Mouse (Mus musculus) lung, embryonic 16.5 days (tissue): Measurements from ENCODE around the gene Ndufv1. TPM values are rescaled to one million over a fixed set of nuclear protein-coding genes. Genes with fewer than 3 reads are reported as not detected.

Experiments
- ATAC-seq: fragments of 200-750 bp; cut with Nextera tagmentation; 2 replicates; pipeline ENCODE4 v1.8.0; 2017; ENCODE audit warnings: low read depth, mild to moderate bottlenecking, moderate library complexity
- H3K27ac ChIP-seq: fragments of 300-500 bp; sonication (generic); 2 replicates; pipeline ENCODE4 v1.5.1; 2014; ENCODE audit warnings: mild to moderate bottlenecking, control low read depth, low read length
- H3K27me3 ChIP-seq: fragments of 300-500 bp; sonication (generic); 2 replicates; pipeline ENCODE4 v1.6.1; 2014; ENCODE audit warnings: low read depth, low read length, mixed read lengths; ENCODE audit not compliant: control insufficient read depth, insufficient read depth
- H3K36me3 ChIP-seq: fragments of 300-500 bp; sonication (generic); 2 replicates; pipeline ENCODE4 v1.6.1; 2014; ENCODE audit warnings: low read length; ENCODE audit not compliant: control insufficient read depth, insufficient read depth
- H3K4me1 ChIP-seq: fragments of 300-500 bp; sonication (generic); replicated peaks from 2 replicates; pipeline ENCODE4 v1.6.1; 2014; ENCODE audit warnings: low read length, mixed read lengths; ENCODE audit not compliant: control insufficient read depth, insufficient read depth
- H3K4me2 ChIP-seq: fragments of 300-500 bp; sonication (generic); 2 replicates; pipeline ENCODE4 v1.6.1; 2014; ENCODE audit warnings: low read depth, low read length, control low read depth
- H3K4me3 ChIP-seq: fragments of 300-500 bp; sonication (generic); 2 replicates; pipeline ENCODE4 v1.5.1; 2014; ENCODE audit warnings: mild to moderate bottlenecking, low read length, control low read depth
- H3K9ac ChIP-seq: fragments of 300-500 bp; sonication (generic); 2 replicates; pipeline ENCODE4 v1.6.1; 2014; ENCODE audit warnings: low read length, control low read depth
- H3K9me3 ChIP-seq: fragments of 300-500 bp; sonication (generic); 2 replicates; pipeline ENCODE4 v1.6.1; 2016; ENCODE audit warnings: low read length; ENCODE audit not compliant: control insufficient read depth
- WGBS: fragments of 180-500 bp; shearing (Covaris S2); extraction: QIAGEN DNeasy Blood & Tissue Kit; methylation state at CpG from one replicate; pipeline ENCODE4 v1.1.7; 2014; 5-methylcytosine and 5-hydroxymethylcytosine counted together
- polyA plus RNA-seq: library from polyadenylated mRNA; unstranded; fragments of >200 nt; fragmentation: Nextera tagmentation; extraction: Ambion mirVana; gene quantifications from 2 replicates; pipeline ENCODE4 v1.2.1, GENCODE M21; 2015

The Ndufv1 gene
- polyA plus RNA-seq, 1 experiment from 2014 or later = 177 TPM

- Histone ChIP-seq H3K27ac (no peak overlapping the region), H3K27me3 (no peaks in the 10 kb centered on the region), H3K9me3 (no peaks in the 10 kb centered on the region), H3K36me3 (no peaks in the 10 kb centered on the region), H3K4me2 (no peak overlapping the region), H3K4me1 (no peaks in the 10 kb centered on the region), H3K4me3 (no peak overlapping the region), H3K9ac (no peak overlapping the region)
- 58% methylated on average over 5 of the region's 5 CpGs for WGBS
- peak; percentile 72 for ATAC-seq
These were observed 52.4 kb downstream of the Ndufv1 start for GRCm38 (mm10) chr19:3960211-3960610.

- H3K27ac ChIP-seq = no peak overlapping the region
- no peaks in the 10 kb centered on the region for H3K9me3 ChIP-seq
- no peaks in the 10 kb centered on the region for H3K27me3 ChIP-seq
- no peak overlapping the region for H3K4me3 ChIP-seq
- H3K4me1 ChIP-seq = no peaks in the 10 kb centered on the region
- no peaks in the 10 kb centered on the region for H3K36me3 ChIP-seq
- H3K4me2 ChIP-seq = no peak overlapping the region
- no peak overlapping the region for H3K9ac ChIP-seq
- no peak for ATAC-seq
These were observed 53.6 kb downstream of the Ndufv1 start for GRCm38 (mm10) chr19:3959030-3959429.

GRCm38 (mm10) chr19:3958470-3958869, 54.1 kb downstream of the Ndufv1 start, which contains the start of gene Aldh3b3:
Aldh3b3 (plus strand) TSS chr19:3958645.
- Histone ChIP-seq H3K9me3 (no peaks in the 10 kb centered on the region), H3K9ac (no peak within 1 kb of the TSS), H3K4me3 (no peak within 1 kb of the TSS), H3K4me1 (no peaks in the 10 kb centered on the region), H3K27me3 (no peaks in the 10 kb centered on the region), H3K36me3 (no peaks in the 10 kb centered on the region), H3K4me2 (no peak within 1 kb of the TSS), H3K27ac (no peak within 1 kb of the TSS)
- no peak for ATAC-seq
- 53% methylated on average over 4 of the region's 4 CpGs for WGBS

Other genes with a start within 250 kb of the Ndufv1 start
- 28.1 and 29.5 TPM in 2 replicates for gene Kmt5b, start 245.4 kb downstream of the Ndufv1 start, polyA plus RNA-seq
- 56.8 and 60.0 TPM in 2 replicates for gene Chka, start 161.0 kb downstream of the Ndufv1 start, polyA plus RNA-seq
- gene Tcirg1, start 105.7 kb downstream of the Ndufv1 start, polyA plus RNA-seq = 56.8 and 60.5 TPM in 2 replicates
- gene Ndufs8, start 100.0 kb downstream of the Ndufv1 start, polyA plus RNA-seq = 285 and 290 TPM in 2 replicates
- 5.4 and 5.9 TPM in 2 replicates for gene Aldh3b1, start 83.0 kb downstream of the Ndufv1 start, polyA plus RNA-seq
- 21.7 and 21.9 TPM in 2 replicates for gene Unc93b1, start 77.6 kb downstream of the Ndufv1 start, polyA plus RNA-seq
- gene Aldh3b3, start 54.2 kb downstream of the Ndufv1 start, polyA plus RNA-seq = 0.18 and 0.24 TPM in 2 replicates
- gene Aldh3b2, start 40.5 kb downstream of the Ndufv1 start, polyA plus RNA-seq = 1.8 and 2.0 TPM in 2 replicates
- 11.9 and 13.3 TPM in 2 replicates for gene Acy3, start 26.2 kb downstream of the Ndufv1 start, polyA plus RNA-seq
- gene Tbx10, start 20.1 kb downstream of the Ndufv1 start, polyA plus RNA-seq = 0.11 TPM in 1 of 2 replicates, not detected in the other
- 21.8 and 22.0 TPM in 2 replicates for gene Nudt8, start 12.2 kb downstream of the Ndufv1 start, polyA plus RNA-seq
- gene Gm49405, start 12.2 kb downstream of the Ndufv1 start, polyA plus RNA-seq = 2.4 and 2.5 TPM in 2 replicates
- gene Doc2g, start 9.5 kb downstream of the Ndufv1 start, polyA plus RNA-seq = 3.8 and 3.9 TPM in 2 replicates
- 432 and 433 TPM in 2 replicates for gene Gstp1, start 25.2 kb upstream of the Ndufv1 start, polyA plus RNA-seq
- gene Gstp2, start 33.2 kb upstream of the Ndufv1 start, polyA plus RNA-seq = 3.5 and 5.0 TPM in 2 replicates
- gene Gstp3, start 46.8 kb upstream of the Ndufv1 start, polyA plus RNA-seq = 0.85 and 1.9 TPM in 2 replicates
- not detected in 2 replicates for gene Cabp2, start 68.8 kb upstream of the Ndufv1 start, polyA plus RNA-seq
- gene Cdk2ap2, start 84.4 kb upstream of the Ndufv1 start, polyA plus RNA-seq = 111 and 128 TPM in 2 replicates
- 12.6 and 14.4 TPM in 2 replicates for gene Pitpnm1, start 87.2 kb upstream of the Ndufv1 start, polyA plus RNA-seq
- 102 TPM in 2 replicates for gene Aip, start 113.1 kb upstream of the Ndufv1 start, polyA plus RNA-seq
- gene Gpr152, start 127.0 kb upstream of the Ndufv1 start, polyA plus RNA-seq = not detected in 2 replicates
- gene Cabp4, start 131.2 kb upstream of the Ndufv1 start, polyA plus RNA-seq = 0.16 TPM in 1 of 2 replicates, not detected in the other
- 174 and 184 TPM in 2 replicates for gene Coro1b, start 135.8 kb upstream of the Ndufv1 start, polyA plus RNA-seq
- 4.6 and 14.2 TPM in 2 replicates for gene Ptprcap, start 140.8 kb upstream of the Ndufv1 start, polyA plus RNA-seq
- gene Rps6kb2, start 150.5 kb upstream of the Ndufv1 start, polyA plus RNA-seq = 51.6 and 52.7 TPM in 2 replicates
- 2.5 and 3.2 TPM in 2 replicates for gene Carns1, start 162.7 kb upstream of the Ndufv1 start, polyA plus RNA-seq
- 4.0 and 7.0 TPM in 2 replicates for gene Tbc1d10c, start 178.5 kb upstream of the Ndufv1 start, polyA plus RNA-seq
- 911 and 931 TPM in 2 replicates for gene Ppp1ca, start 179.3 kb upstream of the Ndufv1 start, polyA plus RNA-seq
- gene Rad9a, start 188.9 kb upstream of the Ndufv1 start, polyA plus RNA-seq = 30.5 and 33.6 TPM in 2 replicates
- 4.8 and 6.1 TPM in 2 replicates for gene Clcf1, start 201.4 kb upstream of the Ndufv1 start, polyA plus RNA-seq
- not detected in 2 replicates for gene AC109138.7, start 201.6 kb upstream of the Ndufv1 start, polyA plus RNA-seq
- 32.6 and 38.0 TPM in 2 replicates for gene Pold4, start 219.1 kb upstream of the Ndufv1 start, polyA plus RNA-seq